10 mouse cellular contexts compared by ENCODE assay signal in the genomic region with DNA sequence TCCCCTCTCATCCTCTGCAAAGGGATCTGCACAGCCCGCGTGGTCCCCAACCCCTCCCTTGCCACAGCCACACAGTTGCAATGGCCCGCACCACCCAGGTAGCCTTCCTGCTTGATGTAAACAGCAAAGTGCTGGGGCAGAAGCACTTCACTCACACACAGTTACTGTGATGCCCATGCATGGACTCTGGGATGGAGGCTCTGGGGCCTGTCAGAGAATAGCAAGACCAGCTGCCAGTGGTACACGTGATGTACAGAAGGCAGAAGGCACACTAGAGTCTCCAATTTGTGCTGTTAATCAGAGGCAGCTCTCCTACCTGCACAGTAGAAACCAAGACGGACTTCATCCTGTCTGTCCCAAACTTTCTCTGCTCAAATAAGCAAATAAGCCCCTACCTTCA.
DNase-seq lines count a peak whose midpoint lies in the region; ATAC-seq lines count a peak whose summit lies in the region.
"Had no signal": no experiment of that assay in that cellular context is flagged by ENCODE, and none has a peak within 500 bp of the region (broad histone marks: within the 10 kb centered on the region; RNA-seq: fewer than 3 reads in every experiment).

No protein-coding gene starts in this region.

- peaks cover 29% of the 10 kb centered on the region for H3K36me3 ChIP-seq in heart, embryonic 16.5 days (ENCODE audit: control insufficient read depth, insufficient read depth)
- peaks cover 7% of the 10 kb centered on the region for H3K36me3 ChIP-seq in lung, embryonic 16.5 days (ENCODE audit: control insufficient read depth, insufficient read depth, low read length)
- H3K36me3 ChIP-seq in intestine, embryonic 15.5 days, result no peaks in the 10 kb centered on the region
- no peaks in the 10 kb centered on the region for H3K36me3 ChIP-seq in stomach, embryonic 16.5 days (ENCODE audit: control insufficient read depth, insufficient read depth, low read length)
- H3K36me3 ChIP-seq: midbrain, embryonic 12.5 days; neural tube, embryonic 13.5 days had no signal

- H3K9me3 ChIP-seq in heart, embryonic 16.5 days (replicated peaks; ENCODE audit: control insufficient read depth, low read length), result no peaks in the 10 kb centered on the region
- no peaks in the 10 kb centered on the region for H3K9me3 ChIP-seq in lung, embryonic 16.5 days (ENCODE audit: control insufficient read depth, low read length)
- no peaks in the 10 kb centered on the region for H3K9me3 ChIP-seq in intestine, embryonic 15.5 days
- no peaks in the 10 kb centered on the region for H3K9me3 ChIP-seq in stomach, embryonic 16.5 days (replicated peaks; ENCODE audit: control insufficient read depth, low read length)
- H3K9me3 ChIP-seq: midbrain, embryonic 12.5 days; neural tube, embryonic 13.5 days had no signal

- H3K4me2 ChIP-seq in heart, embryonic 16.5 days (ENCODE audit: low read depth, low read length), result no peak overlapping the region
- H3K4me2 ChIP-seq in lung, embryonic 16.5 days (ENCODE audit: low read depth, low read length), result no peak overlapping the region
- H3K4me2 ChIP-seq in intestine, embryonic 15.5 days (replicated peaks), result no peak overlapping the region
- no peak overlapping the region for H3K4me2 ChIP-seq in stomach, embryonic 16.5 days (ENCODE audit: low read depth, low read length)
- H3K4me2 ChIP-seq: midbrain, embryonic 12.5 days; neural tube, embryonic 13.5 days had no signal

- 87% methylated on average over 5 of the region's 5 CpGs for WGBS in heart, embryonic 16.5 days
- 84% methylated on average over 5 of the region's 5 CpGs for WGBS in lung, embryonic 16.5 days
- 70% methylated on average over 5 of the region's 5 CpGs for WGBS in intestine, embryonic 15.5 days
- 73% methylated on average over 5 of the region's 5 CpGs for WGBS in stomach, embryonic 16.5 days

- no peak for ATAC-seq in heart, embryonic 16.5 days (replicated peaks; ENCODE audit: extremely low read depth, insufficient read depth, low FRiP score)
- ATAC-seq in lung, embryonic 16.5 days (ENCODE audit: low read depth), result no peak
- 0 out of 2 replicates have a peak, but pooled peaks have one; percentile 13 for ATAC-seq in intestine, embryonic 15.5 days
- peak; percentile 23; the same call in 1 of the 2 replicates for ATAC-seq in stomach, embryonic 16.5 days (ENCODE audit: insufficient read depth, low FRiP score)
- ATAC-seq: inflammation-experienced regulatory T-cells, adult 6 months had no signal

- H3K27me3 ChIP-seq in heart, embryonic 16.5 days (ENCODE audit: control insufficient read depth, insufficient read depth, low read length), result no peaks in the 10 kb centered on the region
- no peaks in the 10 kb centered on the region for H3K27me3 ChIP-seq in lung, embryonic 16.5 days (ENCODE audit: control insufficient read depth, insufficient read depth, low read depth, low read length)
- no peaks in the 10 kb centered on the region for H3K27me3 ChIP-seq in intestine, embryonic 15.5 days (replicated peaks)
- H3K27me3 ChIP-seq in stomach, embryonic 16.5 days (ENCODE audit: control insufficient read depth, insufficient read depth, low read length), result no peaks in the 10 kb centered on the region
- H3K27me3 ChIP-seq: midbrain, embryonic 12.5 days; neural tube, embryonic 13.5 days had no signal

- H3K4me3 ChIP-seq in heart, embryonic 16.5 days (ENCODE audit: low read length), result no peak overlapping the region
- H3K4me3 ChIP-seq in lung, embryonic 16.5 days (ENCODE audit: low read length), result no peak overlapping the region
- H3K4me3 ChIP-seq in intestine, embryonic 15.5 days (replicated peaks), result no peak overlapping the region
- no peak overlapping the region for H3K4me3 ChIP-seq in stomach, embryonic 16.5 days (replicated peaks; ENCODE audit: low read length)
- H3K4me3 ChIP-seq: midbrain, embryonic 12.5 days; neural tube, embryonic 13.5 days had no signal

- peak overlapping the region; percentile 45; the same call in 1 of the 2 replicates for H3K9ac ChIP-seq in heart, embryonic 16.5 days (ENCODE audit: low read length)
- no peak overlapping the region for H3K9ac ChIP-seq in lung, embryonic 16.5 days (ENCODE audit: low read length)
- no peak overlapping the region for H3K9ac ChIP-seq in intestine, embryonic 15.5 days
- no peak overlapping the region for H3K9ac ChIP-seq in stomach, embryonic 16.5 days (ENCODE audit: low read length)
- H3K9ac ChIP-seq: midbrain, embryonic 12.5 days; neural tube, embryonic 13.5 days had no signal

- peak overlapping the region; percentile 82 for H3K27ac ChIP-seq in heart, embryonic 16.5 days (ENCODE audit: low read length)
- peak overlapping the region; percentile 76 for H3K27ac ChIP-seq in lung, embryonic 16.5 days (ENCODE audit: low read length)
- peak overlapping the region; percentile 86 for H3K27ac ChIP-seq in intestine, embryonic 15.5 days
- H3K27ac ChIP-seq in stomach, embryonic 16.5 days (ENCODE audit: low read length), result peak overlapping the region; percentile 87
- H3K27ac ChIP-seq: midbrain, embryonic 12.5 days had no signal

- DNase-seq in heart, postnatal 4 days, result no peak
- no peak for DNase-seq in lung, postnatal 14 days
- DNase-seq in urinary bladder, adult 2 months (ENCODE audit: low spot score), result no peak

- H3K4me1 ChIP-seq in heart, embryonic 16.5 days (ENCODE audit: control insufficient read depth, insufficient read depth, low read length), result peaks cover 88% of the 10 kb centered on the region
- H3K4me1 ChIP-seq in lung, embryonic 16.5 days (replicated peaks; ENCODE audit: control insufficient read depth, insufficient read depth, low read length), result peaks cover 8% of the 10 kb centered on the region
- peaks cover 27% of the 10 kb centered on the region for H3K4me1 ChIP-seq in intestine, embryonic 15.5 days (replicated peaks)
- H3K4me1 ChIP-seq in stomach, embryonic 16.5 days (ENCODE audit: control insufficient read depth, insufficient read depth, low read length), result peaks cover 24% of the 10 kb centered on the region

Comparison
In these comparisons a context has a peak if more than half of its experiments do, and no peak if none do; other contexts are left out.
1. ATAC-seq: peak in intestine, embryonic 15.5 days (single experiment) and stomach, embryonic 16.5 days (single experiment); none in heart, embryonic 16.5 days (single experiment) and lung, embryonic 16.5 days (single experiment).
2. Peak in every context shown above with its lines, with median percentiles within 50 percentile points of each other: H3K27ac ChIP-seq.